Mouse (Mus musculus) thymus, adult 2 months (tissue): Measurements from ENCODE around the gene Ide. TPM values are rescaled to one million over a fixed set of nuclear protein-coding genes. Genes with fewer than 3 reads are reported as not detected.

Source experiments
- DNase-seq: peaks from one replicate; pipeline ENCODE4 v3.0.0; 2021
- H3K27ac ChIP-seq: fragments of 200-500 bp; 2 replicates; pipeline ENCODE4 v1.5.1; 2012; ENCODE audit warnings: low read length, control low read depth; ENCODE audit not compliant: control insufficient read depth, insufficient read depth
- H3K27me3 ChIP-seq: fragments of 200-500 bp; 2 replicates; pipeline ENCODE4 v1.6.1; 2012; ENCODE audit warnings: mild to moderate bottlenecking, low read length, moderate library complexity, mixed read lengths; ENCODE audit not compliant: control insufficient read depth, insufficient read depth
- H3K36me3 ChIP-seq: fragments of 200-500 bp; 2 replicates; pipeline ENCODE4 v1.6.1; 2012; ENCODE audit warnings: mild to moderate bottlenecking, low read length, moderate library complexity; ENCODE audit not compliant: control insufficient read depth, insufficient read depth
- H3K4me1 ChIP-seq: fragments of 200-500 bp; replicated peaks from 2 replicates; pipeline ENCODE4 v1.6.1; 2012; ENCODE audit warnings: low read length; ENCODE audit not compliant: control insufficient read depth, insufficient read depth
- H3K4me3 ChIP-seq: fragments of 200-500 bp; 2 replicates; pipeline ENCODE4 v1.5.1; 2012; ENCODE audit warnings: mild to moderate bottlenecking, low read length, control low read depth, moderate library complexity; ENCODE audit not compliant: control insufficient read depth, insufficient read depth
- CTCF ChIP-seq: fragments of 200-500 bp; IDR thresholded peaks from 2 replicates; pipeline ENCODE4 v1.5.1; 2012; ENCODE audit warnings: mild to moderate bottlenecking, control low read depth, low read length, moderate library complexity, borderline replicate concordance; ENCODE audit not compliant: control insufficient read depth, poor library complexity, insufficient read depth; ENCODE audit errors: extremely low read depth
- POLR2A ChIP-seq: fragments of 200-500 bp; IDR thresholded peaks from 2 replicates; pipeline ENCODE4 v1.6.1; 2012; ENCODE audit warnings: mild to moderate bottlenecking, low read length, control low read depth, moderate library complexity; ENCODE audit not compliant: control insufficient read depth, poor library complexity, insufficient read depth; ENCODE audit errors: extremely low read depth
- WGBS: fragments of 180-500 bp; shearing (Covaris S2); methylation state at CpG from one replicate; pipeline ENCODE4 v1.1.7; 2018; 5-methylcytosine and 5-hydroxymethylcytosine counted together
- polyA plus RNA-seq: library from polyadenylated mRNA; depleted of rRNA; stranded (reverse); fragments of >200 nt; gene quantifications from 2 replicates; pipeline ENCODE4 v1.2.3, GENCODE M21; 2012

Ide gene
- polyA plus RNA-seq, 1 experiment = 19.8 TPM

DNA sequence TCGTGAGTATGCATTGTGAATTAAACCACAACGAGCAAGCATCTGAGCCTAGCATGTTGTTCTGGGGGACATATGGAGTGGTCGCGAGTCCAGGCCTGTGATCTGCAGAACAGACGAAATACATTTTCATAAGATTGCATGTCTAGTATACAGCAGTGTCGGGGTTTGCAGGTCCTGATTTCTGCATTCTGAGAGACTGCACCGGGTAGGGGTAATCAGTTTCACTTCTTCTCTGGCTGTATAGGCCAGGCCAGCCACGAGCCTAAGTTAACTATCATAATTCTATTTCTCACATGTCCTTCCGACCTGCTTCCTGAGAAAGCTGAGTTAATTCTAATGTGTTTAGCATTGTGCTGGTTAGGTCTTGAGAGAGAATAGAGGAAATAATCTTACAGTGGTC, 52.9 kb downstream of the Ide start:
- WGBS = 89% methylated on average over 9 of the region's 9 CpGs
- H3K36me3 ChIP-seq = peaks cover 10% of the 10 kb centered on the region
- no peak overlapping the region for H3K4me3 ChIP-seq
- TF ChIP-seq CTCF (no peak), POLR2A (no peak)
- H3K4me1 ChIP-seq = no peaks in the 10 kb centered on the region
- H3K27ac ChIP-seq = no peak overlapping the region
- DNase-seq = no peak
- no peaks in the 10 kb centered on the region for H3K27me3 ChIP-seq

DNA sequence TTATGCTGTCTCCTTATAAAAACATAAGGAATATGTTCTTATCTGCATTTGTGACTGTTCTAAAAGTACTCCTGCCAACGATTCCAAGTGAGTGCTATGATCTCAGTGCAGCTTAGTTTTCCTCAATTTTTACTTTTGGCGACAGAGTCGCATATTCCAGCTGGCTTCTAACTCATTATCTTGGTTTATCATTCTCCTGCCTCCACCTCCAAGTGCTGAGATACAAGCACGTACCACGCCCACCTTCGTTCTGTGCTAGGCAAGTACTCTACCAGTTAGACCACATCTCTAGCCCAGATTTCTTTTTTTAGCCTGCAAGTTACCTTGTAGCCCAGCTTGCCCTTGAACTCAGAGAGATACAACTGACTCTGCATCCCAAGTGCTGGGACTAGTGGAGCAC, 54.5 kb downstream of the Ide start:
- H3K36me3 ChIP-seq = peaks cover 10% of the 10 kb centered on the region

DNA sequence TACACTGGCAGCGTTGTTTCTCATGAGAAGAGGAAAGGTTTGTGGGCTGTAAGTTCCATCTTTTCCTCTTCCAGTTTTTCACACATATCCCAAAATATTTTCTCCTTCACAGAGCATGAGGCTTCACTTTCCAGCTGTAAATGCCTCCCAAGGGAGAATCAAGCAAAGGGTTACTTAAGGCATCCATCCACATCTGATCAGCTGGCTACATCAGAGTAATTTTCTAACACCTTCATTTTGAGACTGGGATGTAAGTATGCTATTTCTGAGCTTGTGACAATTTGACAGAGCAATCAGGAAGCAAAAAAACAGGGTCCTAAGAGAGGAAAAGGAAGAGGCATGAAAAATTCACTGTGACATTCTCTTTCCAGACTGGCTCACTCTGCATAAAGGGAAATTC, 55.9 kb downstream of the Ide start:
- 89% methylated on average over 1 of the region's 1 CpGs for WGBS
- Histone ChIP-seq H3K4me1 (no peaks in the 10 kb centered on the region), H3K27me3 (no peaks in the 10 kb centered on the region), H3K36me3 (peaks cover 7% of the 10 kb centered on the region), H3K27ac (no peak overlapping the region), H3K4me3 (no peak overlapping the region)
- no peak for DNase-seq
- TF ChIP-seq CTCF = no peak
- TF ChIP-seq POLR2A = no peak

More for the DNA sequence above, 54.5 kb downstream of the Ide start:
- no peak for DNase-seq
- no peak for TF ChIP-seq POLR2A
- TF ChIP-seq CTCF = no peak
- H3K27me3 ChIP-seq = no peaks in the 10 kb centered on the region
- no peak overlapping the region for H3K27ac ChIP-seq
- H3K4me3 ChIP-seq = no peak overlapping the region
- H3K4me1 ChIP-seq = no peaks in the 10 kb centered on the region
- WGBS = 96% methylated on average over 6 of the region's 6 CpGs

DNA sequence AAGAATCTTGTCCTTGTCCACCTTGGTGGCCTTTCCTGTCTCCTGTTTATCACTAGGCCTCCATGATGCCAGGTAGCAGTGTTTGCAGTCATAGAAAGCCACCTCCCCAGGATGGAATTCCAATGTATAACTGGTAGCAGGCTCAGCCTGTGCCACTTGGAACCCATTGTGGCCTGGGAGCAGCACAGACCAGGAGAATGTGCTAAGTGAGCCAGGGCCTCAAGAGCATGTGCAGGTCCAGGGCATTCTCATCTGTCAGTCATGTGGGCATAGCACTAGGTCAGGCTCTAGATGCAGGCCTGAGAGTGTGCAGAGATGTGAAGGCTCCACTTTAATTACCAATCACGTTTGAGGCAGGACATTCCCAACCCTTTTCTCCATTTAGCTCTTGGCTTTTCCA, 58.5 kb downstream of the Ide start:
- Histone ChIP-seq H3K27me3 (no peaks in the 10 kb centered on the region), H3K4me1 (no peaks in the 10 kb centered on the region), H3K27ac (no peak overlapping the region), H3K4me3 (no peak overlapping the region), H3K36me3 (no peaks in the 10 kb centered on the region)
- WGBS = 92% methylated on average over 1 of the region's 1 CpGs
- TF ChIP-seq CTCF (no peak), POLR2A (no peak)
- no peak for DNase-seq

DNA sequence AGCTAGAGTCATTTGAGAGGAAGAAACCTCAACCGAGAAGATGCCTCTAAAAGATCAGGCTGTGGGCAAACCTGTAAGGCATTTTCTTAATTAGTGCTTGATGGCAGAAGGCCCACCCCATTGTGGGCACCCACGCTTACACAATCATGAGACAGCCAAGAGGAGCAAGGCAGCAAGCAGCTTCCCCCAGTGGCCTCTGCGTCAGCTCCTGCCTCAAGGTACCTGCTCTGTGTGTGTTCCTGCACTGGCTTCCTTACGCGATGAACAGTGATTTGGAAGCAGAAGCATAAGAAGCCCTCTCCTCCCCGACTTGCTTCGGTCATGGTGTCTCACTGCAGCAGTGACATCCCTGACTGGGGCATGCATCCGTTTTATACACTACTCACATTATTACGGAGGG, 62.1 kb downstream of the Ide start:
- 95% methylated on average over 9 of the region's 9 CpGs for WGBS
- H3K36me3 ChIP-seq = no peaks in the 10 kb centered on the region

DNA sequence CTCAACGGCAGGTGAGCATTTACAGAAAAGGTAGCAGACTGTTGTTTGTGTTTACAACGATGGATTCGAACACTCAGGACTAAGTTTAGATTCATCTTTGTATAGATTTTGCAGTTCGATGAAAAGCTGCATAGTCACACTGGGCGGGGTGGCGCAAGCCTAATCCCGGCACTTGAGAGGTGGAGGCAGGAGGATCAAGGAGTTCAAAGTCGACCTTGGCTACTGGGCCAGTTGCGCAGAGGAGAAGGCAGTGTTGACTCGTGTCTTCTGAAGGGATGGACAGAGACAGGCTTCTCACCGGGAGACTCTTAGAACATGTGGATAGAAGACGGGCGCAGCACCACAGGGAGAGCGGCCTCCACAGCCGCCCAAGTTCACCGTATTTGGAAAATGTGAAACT, 68.5 kb downstream of the Ide start:
- 95% methylated on average over 16 of the region's 16 CpGs for WGBS
- H3K27ac ChIP-seq = no peak overlapping the region

More for the DNA sequence above, 62.1 kb downstream of the Ide start:
- TF ChIP-seq POLR2A = no peak
- no peak for TF ChIP-seq CTCF
- H3K4me3 ChIP-seq = no peak overlapping the region
- no peaks in the 10 kb centered on the region for H3K27me3 ChIP-seq
- no peak overlapping the region for H3K27ac ChIP-seq
- no peak for DNase-seq
- no peaks in the 10 kb centered on the region for H3K4me1 ChIP-seq

More for the DNA sequence above, 68.5 kb downstream of the Ide start:
- TF ChIP-seq CTCF (no peak), POLR2A (no peak)
- DNase-seq = no peak
- no peaks in the 10 kb centered on the region for H3K27me3 ChIP-seq
- H3K36me3 ChIP-seq = peaks cover 13% of the 10 kb centered on the region; the same call in 1 of the 2 replicates
- no peaks in the 10 kb centered on the region for H3K4me1 ChIP-seq
- H3K4me3 ChIP-seq = no peak overlapping the region
